In genomic region chr2:181288691-181289090, GRCm38 (mm10) we compare ENCODE assay signal across 7 mouse cellular contexts. TPM values are rescaled to one million over a fixed set of nuclear protein-coding genes. Genes with fewer than 3 reads are reported as not detected.
A peak's percentile ranks its signal among the peaks of the same experiment; 100 is the strongest.
DNase-seq lines count a peak whose midpoint lies in the region; ATAC-seq and TF ChIP-seq lines count a peak whose summit lies in the region.

No protein-coding gene starts in this region.

- no peaks in the 10 kb centered on the region for H3K9me3 ChIP-seq in forebrain, embryonic 16.5 days (ENCODE audit: control insufficient read depth, low read length)
- H3K9me3 ChIP-seq in limb, embryonic 15.5 days, result no peaks in the 10 kb centered on the region

- H3K27ac ChIP-seq in spleen, adult 2 months (ENCODE audit: insufficient read depth, low read length), result peak overlapping the region; percentile 8; the same call in 1 of the 2 replicates
- H3K27ac ChIP-seq in forebrain, embryonic 16.5 days (ENCODE audit: low read length), result no peak overlapping the region
- H3K27ac ChIP-seq in limb, embryonic 15.5 days, result peak overlapping the region; percentile 96

- TF ChIP-seq CTCF in spleen, adult 2 months (IDR thresholded peaks at IDR 0.05; ENCODE audit: extremely low read depth, insufficient read depth, insufficient read length, insufficient replicate concordance), result no peak

- H3K4me3 ChIP-seq in spleen, adult 2 months (ENCODE audit: extremely low read depth, insufficient read depth, insufficient read length), result no peak overlapping the region; the same call in none of the 2 replicates
- peak overlapping the region; percentile 50 for H3K4me3 ChIP-seq in forebrain, embryonic 16.5 days (replicated peaks; ENCODE audit: low read length)
- peak overlapping the region; percentile 58 for H3K4me3 ChIP-seq in limb, embryonic 15.5 days

- no peaks in the 10 kb centered on the region for H3K36me3 ChIP-seq in spleen, adult 2 months (ENCODE audit: control insufficient read depth, insufficient read depth, low read length)
- no peaks in the 10 kb centered on the region for H3K36me3 ChIP-seq in forebrain, embryonic 16.5 days (ENCODE audit: control insufficient read depth, insufficient read depth)
- H3K36me3 ChIP-seq in limb, embryonic 15.5 days, result peaks cover 3% of the 10 kb centered on the region

- peak overlapping the region; percentile 57 for H3K4me2 ChIP-seq in forebrain, embryonic 16.5 days (ENCODE audit: low read length)
- H3K4me2 ChIP-seq in limb, embryonic 15.5 days, result peak overlapping the region; percentile 50

- 69% methylated on average over 3 of the region's 3 CpGs for WGBS in spleen, adult 2 months
- WGBS in forebrain, embryonic 16.5 days, result 89% methylated on average over 3 of the region's 3 CpGs
- 75% methylated on average over 3 of the region's 3 CpGs for WGBS in limb, embryonic 15.5 days

- DNase-seq in spleen, adult 2 months (ENCODE audit: low read depth in 1 of 2, low spot score in 2 of 2), result no peak
- no peak for DNase-seq in spleen, postnatal 14 days (ENCODE audit: low spot score in 2 of 2)
- no peak for DNase-seq in ovary, postnatal 36 days (ENCODE audit: low spot score)
- no peak for DNase-seq in thymus, postnatal 14 days

- no peak overlapping the region for H3K9ac ChIP-seq in forebrain, embryonic 16.5 days (replicated peaks; ENCODE audit: low read depth, low read length)
- H3K9ac ChIP-seq in limb, embryonic 15.5 days, result 0 out of 2 replicates have a peak overlapping the region, but pooled peaks have one; percentile 31

- TF ChIP-seq POLR2A in spleen, adult 2 months (IDR thresholded peaks at IDR 0.05; ENCODE audit: low read depth, low read length), result no peak

- ATAC-seq in forebrain, embryonic 16.5 days, result no peak
- no peak for ATAC-seq in limb, embryonic 15.5 days (ENCODE audit: insufficient number of reproducible peaks, low FRiP score, low TSS enrichment, low read depth)
- no peak for ATAC-seq in frontal cortex, adult (ENCODE audit: low TSS enrichment)

- H3K4me1 ChIP-seq in spleen, adult 2 months (ENCODE audit: control insufficient read depth, insufficient read depth, insufficient read length), result peaks cover 5% of the 10 kb centered on the region
- H3K4me1 ChIP-seq in forebrain, embryonic 16.5 days (replicated peaks; ENCODE audit: control insufficient read depth, insufficient read depth, low read length), result peaks cover 14% of the 10 kb centered on the region
- H3K4me1 ChIP-seq in limb, embryonic 15.5 days, result peaks cover 13% of the 10 kb centered on the region

- H3K27me3 ChIP-seq in spleen, adult 2 months (ENCODE audit: control insufficient read depth, insufficient read depth, low read length), result no peaks in the 10 kb centered on the region
- H3K27me3 ChIP-seq in forebrain, embryonic 16.5 days (replicated peaks; ENCODE audit: control insufficient read depth, insufficient read depth, low read length), result no peaks in the 10 kb centered on the region
- no peaks in the 10 kb centered on the region for H3K27me3 ChIP-seq in limb, embryonic 15.5 days

RNA-seq across cellular contexts. Expression of gene Gmeb2, which starts 0.9 kb away (rescaled TPM):
- polyA plus RNA-seq in spleen, adult 2 months (2012; rRNA removed), result 22.8 and 27.1 TPM in 2 replicates
- polyA plus RNA-seq in forebrain, embryonic 16.5 days (2015; fragmentation: Nextera tagmentation; extraction: Ambion mirVana), result 22.0 and 22.7 TPM in 2 replicates
- polyA plus RNA-seq in limb, embryonic 15.5 days (2015; fragmentation: Nextera tagmentation; extraction: Ambion mirVana), result 14.1 and 15.1 TPM in 2 replicates

RNA-seq across cellular contexts. Expression of gene Stmn3, which starts 25.6 kb away (rescaled TPM):
- not detected in 2 replicates for polyA plus RNA-seq in spleen, adult 2 months (2012; rRNA removed)
- 899 and 1,155 TPM in 2 replicates for polyA plus RNA-seq in forebrain, embryonic 16.5 days (2015; fragmentation: Nextera tagmentation; extraction: Ambion mirVana)
- polyA plus RNA-seq in limb, embryonic 15.5 days (2015; fragmentation: Nextera tagmentation; extraction: Ambion mirVana), result 0.77 and 2.5 TPM in 2 replicates

RNA-seq across cellular contexts. Expression of gene Rtel1, which starts 30.8 kb away (rescaled TPM):
- 51.9 and 52.9 TPM in 2 replicates for polyA plus RNA-seq in spleen, adult 2 months (2012; rRNA removed)
- polyA plus RNA-seq in forebrain, embryonic 16.5 days (2015; fragmentation: Nextera tagmentation; extraction: Ambion mirVana), result 35.3 and 42.5 TPM in 2 replicates
- 35.8 and 36.3 TPM in 2 replicates for polyA plus RNA-seq in limb, embryonic 15.5 days (2015; fragmentation: Nextera tagmentation; extraction: Ambion mirVana)

RNA-seq across cellular contexts. Expression of gene Helz2, which starts 46.9 kb away (rescaled TPM):
- 101 and 132 TPM in 2 replicates for polyA plus RNA-seq in spleen, adult 2 months (2012; rRNA removed)
- 0.42 and 0.51 TPM in 2 replicates for polyA plus RNA-seq in forebrain, embryonic 16.5 days (2015; fragmentation: Nextera tagmentation; extraction: Ambion mirVana)
- 1.3 and 1.4 TPM in 2 replicates for polyA plus RNA-seq in limb, embryonic 15.5 days (2015; fragmentation: Nextera tagmentation; extraction: Ambion mirVana)

Comparison
In these comparisons a context has a peak if more than half of its experiments do, and no peak if none do; other contexts are left out.
1. RNA of gene Stmn3, which starts 25.6 kb away (polyA plus RNA-seq): 899 to 1,155 TPM in forebrain, embryonic 16.5 days; 0.77 to 2.5 TPM in limb, embryonic 15.5 days and not detected in spleen, adult 2 months; every median in the first group is over 100 times any median in the second.